Mouse (Mus musculus) stomach, postnatal 0 days (tissue): ENCODE measurements at regions not wholly inside any gene's neighbourhood (a gene's known extent, or its start where the extent isn't known, plus 50 kb on each side); places are given as distances from the start of the nearest gene placed in this dataset.

ENCODE experiments used
- ATAC-seq: fragments of 200-750 bp; cut with Nextera tagmentation; 2 replicates; pipeline ENCODE4 v1.8.0; 2017; ENCODE audit not compliant: low FRiP score, low TSS enrichment
- DNase-seq: peaks from one replicate; pipeline ENCODE4 v3.0.0-alpha.2; 2016; ENCODE audit warnings: low spot score
- H3K27ac ChIP-seq: fragments of 300-500 bp; sonication (generic); replicated peaks from 2 replicates; pipeline ENCODE4 v1.5.1; 2014; ENCODE audit warnings: mild to moderate bottlenecking, control low read depth
- H3K27me3 ChIP-seq: fragments of 300-500 bp; sonication (generic); 2 replicates; pipeline ENCODE4 v1.6.1; 2014; ENCODE audit warnings: low read length; ENCODE audit not compliant: control insufficient read depth, insufficient read depth
- H3K36me3 ChIP-seq: fragments of 300-500 bp; sonication (generic); 2 replicates; pipeline ENCODE4 v1.6.1; 2014; ENCODE audit warnings: low read length, mixed read lengths; ENCODE audit not compliant: control insufficient read depth, insufficient read depth
- H3K4me1 ChIP-seq: fragments of 300-500 bp; sonication (generic); replicated peaks from 2 replicates; pipeline ENCODE4 v1.6.1; 2014; ENCODE audit warnings: antibody characterized with exemption; ENCODE audit not compliant: control insufficient read depth, insufficient read depth
- H3K4me2 ChIP-seq: fragments of 300-500 bp; sonication (generic); replicated peaks from 2 replicates; pipeline ENCODE4 v1.6.1; 2014; ENCODE audit warnings: low read depth, mild to moderate bottlenecking, control low read depth, moderate library complexity
- H3K4me3 ChIP-seq: fragments of 300-500 bp; sonication (generic); 2 replicates; pipeline ENCODE4 v1.5.1; 2014; ENCODE audit warnings: low read depth, low read length, control low read depth
- H3K9ac ChIP-seq: fragments of 300-500 bp; sonication (generic); 2 replicates; pipeline ENCODE4 v1.6.1; 2014; ENCODE audit warnings: mild to moderate bottlenecking, low read length, control low read depth, mixed read lengths
- H3K9me3 ChIP-seq: fragments of 300-500 bp; sonication (generic); 2 replicates; pipeline ENCODE4 v1.6.1; 2016; ENCODE audit warnings: low read length; ENCODE audit not compliant: control insufficient read depth
- CTCF ChIP-seq: IDR thresholded peaks from 2 replicates; pipeline ENCODE4 v1.5.1; 2016; ENCODE audit warnings: antibody characterized with exemption, low read depth, mild to moderate bottlenecking, moderate library complexity
- EP300 ChIP-seq: optimal IDR thresholded peaks from 2 replicates; pipeline ENCODE3; 2016; ENCODE audit warnings: antibody characterized with exemption
- WGBS: fragments of 180-500 bp; shearing (Covaris S2); extraction: QIAGEN DNeasy Blood & Tissue Kit; methylation state at CpG from one replicate; pipeline ENCODE4 v1.1.7; 2014; 5-methylcytosine and 5-hydroxymethylcytosine counted together

DNA sequence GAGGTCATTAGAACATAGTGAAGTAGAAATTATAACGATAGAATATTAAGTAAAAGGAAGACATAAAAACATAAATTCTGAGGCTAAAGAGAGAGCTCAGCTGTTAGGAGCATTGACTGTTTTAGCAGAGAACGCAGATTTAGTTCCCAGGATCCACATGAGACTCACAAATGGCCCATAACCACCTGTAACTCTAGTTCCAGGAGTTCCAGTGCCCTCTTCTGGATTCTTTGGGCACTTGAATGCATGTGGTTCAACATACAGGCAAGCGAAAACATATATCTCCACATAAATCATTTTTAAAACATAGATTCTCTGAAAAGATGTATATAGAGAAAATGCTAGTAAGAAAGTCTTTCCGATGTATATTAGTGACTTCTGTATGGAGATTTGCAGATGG lies 61.6 kb upstream of the Pdc start:
- H3K27ac ChIP-seq = no peak overlapping the region
- H3K4me1 ChIP-seq = no peaks in the 10 kb centered on the region
- no peaks in the 10 kb centered on the region for H3K9me3 ChIP-seq
- no peaks in the 10 kb centered on the region for H3K27me3 ChIP-seq
- TF ChIP-seq EP300 (no peak), CTCF (peak; percentile 70)
- H3K9ac ChIP-seq = no peak overlapping the region
- ATAC-seq (no peak), DNase-seq (no peak)
- H3K36me3 ChIP-seq = no peaks in the 10 kb centered on the region
- WGBS = 55% methylated on average over 4 of the region's 4 CpGs
- H3K4me3 ChIP-seq = no peak overlapping the region
- H3K4me2 ChIP-seq = no peak overlapping the region

DNA sequence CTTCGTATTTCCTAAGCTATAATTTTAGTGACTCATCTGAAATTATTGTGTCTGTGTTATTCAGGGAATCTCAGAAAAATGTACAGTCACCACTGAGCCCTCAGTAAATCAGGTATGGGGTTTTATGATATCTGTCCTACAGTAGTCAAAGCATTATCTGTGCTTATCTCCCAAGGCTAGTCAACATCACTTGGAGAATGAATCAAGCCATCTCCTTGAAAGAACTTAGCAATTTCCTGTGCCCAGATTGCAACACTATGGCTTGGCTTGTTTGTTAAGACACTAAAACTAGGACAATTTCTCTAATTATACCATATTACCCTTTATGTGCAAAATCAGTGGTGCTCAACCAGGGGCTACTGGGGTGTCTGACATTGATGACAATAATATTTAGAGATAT lies 58.9 kb upstream of the Pdc start:
- Histone ChIP-seq H3K4me3 (no peak overlapping the region), H3K4me1 (no peaks in the 10 kb centered on the region), H3K27ac (no peak overlapping the region), H3K9ac (no peak overlapping the region), H3K4me2 (no peak overlapping the region), H3K27me3 (no peaks in the 10 kb centered on the region), H3K36me3 (no peaks in the 10 kb centered on the region), H3K9me3 (no peaks in the 10 kb centered on the region)
- DNase-seq (no peak), ATAC-seq (no peak)
- WGBS = 72% methylated on average over 1 of the region's 1 CpGs
- TF ChIP-seq EP300 = no peak
- no peak for TF ChIP-seq CTCF

- WGBS = 49% methylated on average over 3 of the region's 3 CpGs
- no peak for DNase-seq
- no peak overlapping the region for H3K4me2 ChIP-seq
- no peak overlapping the region for H3K4me3 ChIP-seq
- no peaks in the 10 kb centered on the region for H3K27me3 ChIP-seq
- no peaks in the 10 kb centered on the region for H3K9me3 ChIP-seq
- no peak overlapping the region for H3K27ac ChIP-seq
- TF ChIP-seq CTCF (peak; percentile 84), EP300 (no peak)
- no peaks in the 10 kb centered on the region for H3K36me3 ChIP-seq
- no peak overlapping the region for H3K9ac ChIP-seq
- no peaks in the 10 kb centered on the region for H3K4me1 ChIP-seq
- ATAC-seq = no peak
These were observed 52.7 kb upstream of the Pdc start for GRCm38 (mm10) chr1:150266502-150266901.

- Histone ChIP-seq H3K36me3 (no peaks in the 10 kb centered on the region), H3K9ac (no peak overlapping the region), H3K4me3 (no peak overlapping the region), H3K4me2 (no peak overlapping the region), H3K4me1 (no peaks in the 10 kb centered on the region), H3K27me3 (no peaks in the 10 kb centered on the region), H3K9me3 (no peaks in the 10 kb centered on the region), H3K27ac (no peak overlapping the region)
- ATAC-seq (no peak), DNase-seq (no peak)
- WGBS = 82% methylated on average over 3 of the region's 3 CpGs
- no peak for TF ChIP-seq EP300
- TF ChIP-seq CTCF = no peak
These were observed 52.2 kb upstream of the Pdc start for GRCm38 (mm10) chr1:150267003-150267402.
